Mouse (Mus musculus): ENCODE measurements around the gene Tap2. TPM values are rescaled to one million over a fixed set of nuclear protein-coding genes. Genes with fewer than 3 reads are reported as not detected.

Gene Tap2
- polyA plus RNA-seq, 1 experiment from 2014 or later, result 5.9 TPM

GRCm38 (mm10) chr17:34196941-34197894, 6.1 kb upstream of the Tap2 start, which contains the start of gene Psmb8:
TSS of gene Psmb8 (plus strand) at chr17:34197721.
- Histone ChIP-seq H3K9me3 (no peaks in the 10 kb centered on the region), H3K4me1 (peaks cover 17% of the 10 kb centered on the region), H3K4me2 (peak within 1 kb of the TSS; percentile 83), H3K9ac (0 out of 2 replicates have a peak within 1 kb of the TSS, but pooled peaks have one; percentile 17), H3K4me3 (peak within 1 kb of the TSS; percentile 43), H3K36me3 (no peaks in the 10 kb centered on the region), H3K27me3 (peaks cover 81% of the 10 kb centered on the region), H3K27ac (no peak within 1 kb of the TSS)
- ATAC-seq (ENCODE audit: insufficient number of reproducible peaks, low FRiP score, low TSS enrichment, low read depth), result peak; percentile 37; the same call in 1 of the 2 replicates
- WGBS, result 5% methylated on average over 41 of the region's 41 CpGs

GRCm38 (mm10) chr17:34197904-34198520, 5.3 kb upstream of the Tap2 start:
- no peaks in the 10 kb centered on the region for H3K36me3 ChIP-seq
- H3K4me2 ChIP-seq, result peak overlapping the region; percentile 83
- H3K9ac ChIP-seq, result no peak overlapping the region
- H3K4me3 ChIP-seq, result peak overlapping the region; percentile 43
- H3K4me1 ChIP-seq, result peaks cover 14% of the 10 kb centered on the region
- no peak for ATAC-seq (ENCODE audit: insufficient number of reproducible peaks, low FRiP score, low TSS enrichment, low read depth)
- peaks cover 77% of the 10 kb centered on the region for H3K27me3 ChIP-seq
- WGBS, result 2% methylated on average over 32 of the region's 32 CpGs
- H3K9me3 ChIP-seq, result no peaks in the 10 kb centered on the region
- no peak overlapping the region for H3K27ac ChIP-seq

GRCm38 (mm10) chr17:34198521-34198912, 4.8 kb upstream of the Tap2 start:
- Histone ChIP-seq H3K4me3 (peak overlapping the region; percentile 43), H3K4me2 (peak overlapping the region; percentile 83), H3K9ac (no peak overlapping the region), H3K27ac (no peak overlapping the region), H3K4me1 (peaks cover 14% of the 10 kb centered on the region), H3K36me3 (no peaks in the 10 kb centered on the region), H3K27me3 (peaks cover 78% of the 10 kb centered on the region), H3K9me3 (no peaks in the 10 kb centered on the region)
- WGBS, result 8% methylated on average over 11 of the region's 11 CpGs
- no peak for ATAC-seq (ENCODE audit: insufficient number of reproducible peaks, low FRiP score, low TSS enrichment, low read depth)

- H3K9ac ChIP-seq, result no peak overlapping the region
- H3K9me3 ChIP-seq, result no peaks in the 10 kb centered on the region
- H3K36me3 ChIP-seq, result no peaks in the 10 kb centered on the region
- no peak overlapping the region for H3K4me2 ChIP-seq
- no peak for ATAC-seq (ENCODE audit: insufficient number of reproducible peaks, low FRiP score, low TSS enrichment, low read depth)
- H3K4me1 ChIP-seq, result peaks cover 14% of the 10 kb centered on the region
- H3K27me3 ChIP-seq, result peaks cover 73% of the 10 kb centered on the region
- 63% methylated on average over 12 of the region's 12 CpGs for WGBS
- H3K27ac ChIP-seq, result no peak overlapping the region
- no peak overlapping the region for H3K4me3 ChIP-seq
These were observed 4.2 kb upstream of the Tap2 start for GRCm38 (mm10) chr17:34199050-34199619.

GRCm38 (mm10) chr17:34200047-34200446, 3.3 kb upstream of the Tap2 start:
- Histone ChIP-seq H3K4me1 (peaks cover 17% of the 10 kb centered on the region), H3K27me3 (peaks cover 65% of the 10 kb centered on the region), H3K36me3 (no peaks in the 10 kb centered on the region), H3K9me3 (no peaks in the 10 kb centered on the region), H3K4me2 (no peak overlapping the region), H3K27ac (no peak overlapping the region), H3K4me3 (no peak overlapping the region), H3K9ac (no peak overlapping the region)
- WGBS, result 85% methylated on average over 10 of the region's 10 CpGs
- no peak for ATAC-seq (ENCODE audit: insufficient number of reproducible peaks, low FRiP score, low TSS enrichment, low read depth)

GRCm38 (mm10) chr17:34200772-34201505, 2.4 kb upstream of the Tap2 start:
- peaks cover 67% of the 10 kb centered on the region for H3K27me3 ChIP-seq

GRCm38 (mm10) chr17:34201506-34202055, 1.7 kb upstream of the Tap2 start:
- no peak for ATAC-seq (ENCODE audit: insufficient number of reproducible peaks, low FRiP score, low TSS enrichment, low read depth)
- no peaks in the 10 kb centered on the region for H3K9me3 ChIP-seq
- H3K4me2 ChIP-seq, result no peak overlapping the region
- H3K36me3 ChIP-seq, result no peaks in the 10 kb centered on the region
- H3K9ac ChIP-seq, result no peak overlapping the region
- H3K4me3 ChIP-seq, result no peak overlapping the region
- H3K27ac ChIP-seq, result no peak overlapping the region
- WGBS, result 74% methylated on average over 7 of the region's 7 CpGs
- H3K27me3 ChIP-seq, result peaks cover 66% of the 10 kb centered on the region
- peaks cover 22% of the 10 kb centered on the region for H3K4me1 ChIP-seq

More at GRCm38 (mm10) chr17:34200772-34201505, 2.4 kb upstream of the Tap2 start:
- Histone ChIP-seq H3K4me2 (no peak overlapping the region), H3K4me1 (peaks cover 22% of the 10 kb centered on the region), H3K9me3 (no peaks in the 10 kb centered on the region), H3K36me3 (no peaks in the 10 kb centered on the region), H3K4me3 (no peak overlapping the region), H3K27ac (no peak overlapping the region), H3K9ac (no peak overlapping the region)
- 85% methylated on average over 16 of the region's 16 CpGs for WGBS
- no peak for ATAC-seq (ENCODE audit: insufficient number of reproducible peaks, low FRiP score, low TSS enrichment, low read depth)

- H3K9me3 ChIP-seq, result no peaks in the 10 kb centered on the region
- H3K9ac ChIP-seq, result no peak overlapping the region
- 81% methylated on average over 4 of the region's 4 CpGs for WGBS
- H3K4me1 ChIP-seq, result peaks cover 14% of the 10 kb centered on the region
- peaks cover 56% of the 10 kb centered on the region for H3K27me3 ChIP-seq
- H3K36me3 ChIP-seq, result no peaks in the 10 kb centered on the region
- H3K4me2 ChIP-seq, result no peak overlapping the region
- ATAC-seq (ENCODE audit: insufficient number of reproducible peaks, low FRiP score, low TSS enrichment, low read depth), result peak; percentile 46; the same call in 1 of the 2 replicates
- H3K4me3 ChIP-seq, result no peak overlapping the region
- H3K27ac ChIP-seq, result no peak overlapping the region
These were observed 426 bp upstream of the Tap2 start for GRCm38 (mm10) chr17:34202760-34203442.

- Histone ChIP-seq H3K9ac (peak overlapping the region; percentile 59), H3K9me3 (no peaks in the 10 kb centered on the region), H3K4me1 (peaks cover 8% of the 10 kb centered on the region), H3K27me3 (peaks cover 54% of the 10 kb centered on the region), H3K4me2 (peak overlapping the region; percentile 87), H3K36me3 (no peaks in the 10 kb centered on the region), H3K4me3 (peak overlapping the region; percentile 72), H3K27ac (no peak overlapping the region)
- no peak for ATAC-seq (ENCODE audit: insufficient number of reproducible peaks, low FRiP score, low TSS enrichment, low read depth)
- under 1% methylated on average over 44 of the region's 44 CpGs for WGBS
These were observed 1.1 kb downstream of the Tap2 start for GRCm38 (mm10) chr17:34204303-34205010.

GRCm38 (mm10) chr17:34205021-34205745, 1.9 kb downstream of the Tap2 start:
- Histone ChIP-seq H3K27ac (no peak overlapping the region), H3K36me3 (no peaks in the 10 kb centered on the region), H3K9me3 (no peaks in the 10 kb centered on the region), H3K4me2 (peak overlapping the region; percentile 87), H3K9ac (peak overlapping the region; percentile 59), H3K4me1 (peaks cover 8% of the 10 kb centered on the region), H3K4me3 (peak overlapping the region; percentile 72), H3K27me3 (peaks cover 54% of the 10 kb centered on the region)
- no peak for ATAC-seq (ENCODE audit: insufficient number of reproducible peaks, low FRiP score, low TSS enrichment, low read depth)
- WGBS, result 14% methylated on average over 18 of the region's 18 CpGs
